Mouse (Mus musculus): ENCODE results near the gene C1rl.
A peak's percentile ranks its signal among the peaks of the same experiment; 100 is the strongest.
"Not testable (repeated sequence)": the region's sequence is repeated elsewhere in the genome, so short reads cannot be mapped to it uniquely, and the experiment has no call there.

The C1rl gene

GRCm38 (mm10) chr6:124492842-124493561, at the start of gene C1rl:
Gene C1rl, plus strand, starts transcription at chr6:124493113.
- peak; percentile 27 to 68 for DNase-seq

GRCm38 (mm10) chr6:124443338-124443737, 49.6 kb upstream of the C1rl start:
- DNase-seq = no peak

GRCm38 (mm10) chr6:124446024-124446423, 46.9 kb upstream of the C1rl start:
- no peak for DNase-seq

GRCm38 (mm10) chr6:124446459-124446858, 46.5 kb upstream of the C1rl start:
- no peak for DNase-seq

GRCm38 (mm10) chr6:124447356-124447755, 45.6 kb upstream of the C1rl start:
- no peak for DNase-seq

DNA sequence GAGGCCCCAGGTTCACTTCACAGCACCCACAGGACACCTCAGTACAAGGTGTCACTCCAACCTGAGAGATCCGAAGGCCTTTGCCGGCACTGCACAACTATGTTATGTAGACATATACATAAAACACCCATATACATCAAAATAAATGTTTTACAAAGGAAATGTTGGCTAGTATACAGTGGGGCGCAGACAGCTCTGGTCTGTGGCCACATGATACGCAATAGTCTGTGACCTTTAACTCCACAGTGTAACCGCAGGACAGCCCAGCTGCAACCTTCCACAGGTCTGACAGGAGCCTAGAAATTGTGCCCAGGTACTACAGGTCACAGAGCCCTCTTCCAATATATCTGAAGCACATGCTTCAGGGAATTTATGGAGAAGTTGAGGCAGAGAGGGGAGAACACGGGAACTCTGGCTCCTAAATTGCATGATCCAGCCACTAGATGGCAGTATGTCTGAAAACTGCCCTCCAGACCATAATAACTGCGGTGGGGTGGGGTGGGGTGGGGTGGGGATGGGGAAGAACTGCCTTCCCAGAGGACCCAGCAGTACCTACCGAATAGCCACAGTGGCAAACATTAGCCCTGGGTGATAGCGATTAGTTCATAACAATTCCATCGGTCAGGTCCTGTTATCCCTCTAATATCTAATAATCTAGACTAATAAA, 44.6 kb upstream of the C1rl start:
- DNase-seq = peak in 1 of 2 experiments; percentile 7

GRCm38 (mm10) chr6:124448959-124449667, 43.8 kb upstream of the C1rl start:
- DNase-seq = no peak

- DNase-seq = no peak
Measured at GRCm38 (mm10) chr6:124449668-124450383, 43.1 kb upstream of the C1rl start.

DNA sequence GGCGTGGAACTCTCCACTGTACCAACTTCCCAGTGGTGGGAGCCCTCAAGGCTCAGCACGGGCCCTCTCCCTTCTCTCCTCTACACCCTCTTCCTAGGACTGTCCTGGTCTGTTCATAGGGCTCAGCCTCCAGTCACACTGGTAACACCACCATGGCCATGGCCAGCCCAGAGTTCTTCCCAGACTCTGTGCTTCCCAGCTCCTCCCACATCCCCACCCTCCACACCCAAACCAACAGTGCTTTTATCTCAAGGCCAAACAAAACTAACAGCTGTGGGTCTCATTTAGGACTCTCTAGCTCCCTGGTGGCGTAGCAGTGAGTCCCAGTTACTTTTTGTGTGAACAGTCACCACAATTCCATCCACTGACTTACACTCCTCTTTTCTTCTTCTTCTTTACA, 40.9 kb upstream of the C1rl start:
- DNase-seq = no peak

- DNase-seq = no peak
Measured at GRCm38 (mm10) chr6:124453756-124454155, 39.2 kb upstream of the C1rl start.

DNA sequence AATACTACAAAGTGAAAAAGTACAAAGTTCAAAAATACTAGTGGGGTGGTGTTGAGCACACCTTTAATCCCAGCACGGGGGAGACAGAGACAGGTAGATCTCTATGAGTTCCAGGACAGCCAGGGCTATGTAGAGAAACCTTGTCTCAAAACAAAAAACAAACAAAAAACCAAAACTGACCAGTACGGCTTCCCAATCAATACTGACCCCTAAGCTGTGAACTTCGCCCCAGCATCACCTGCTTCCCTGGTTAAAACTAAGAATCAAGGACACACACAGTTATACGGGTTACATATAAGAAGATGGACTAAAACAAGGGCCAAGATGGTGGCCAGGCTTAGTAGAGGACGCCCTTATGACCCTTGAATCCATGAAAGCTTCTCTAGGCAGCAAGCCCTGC, 36.7 kb upstream of the C1rl start:
- no peak for DNase-seq

DNA sequence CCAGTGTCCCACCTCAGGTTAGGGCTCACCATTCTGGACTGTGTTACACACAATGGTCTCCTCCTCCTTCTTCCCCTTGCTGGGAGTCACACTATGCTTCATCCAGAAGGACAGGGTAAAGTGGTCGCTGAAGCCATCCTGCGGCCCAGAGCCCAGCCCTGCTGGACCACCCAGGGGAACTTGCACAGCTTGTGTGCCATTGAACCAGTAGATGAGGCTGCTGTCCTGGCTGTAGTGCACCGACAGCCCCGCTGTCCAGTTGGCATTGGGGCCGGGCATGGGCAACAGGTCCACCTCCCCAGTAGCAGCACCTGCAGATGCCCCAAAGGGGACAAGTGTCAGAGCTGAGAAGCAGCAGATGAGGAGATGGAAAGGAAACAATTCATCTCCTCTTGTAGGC, 35.1 kb upstream of the C1rl start:
- no peak for DNase-seq

DNA sequence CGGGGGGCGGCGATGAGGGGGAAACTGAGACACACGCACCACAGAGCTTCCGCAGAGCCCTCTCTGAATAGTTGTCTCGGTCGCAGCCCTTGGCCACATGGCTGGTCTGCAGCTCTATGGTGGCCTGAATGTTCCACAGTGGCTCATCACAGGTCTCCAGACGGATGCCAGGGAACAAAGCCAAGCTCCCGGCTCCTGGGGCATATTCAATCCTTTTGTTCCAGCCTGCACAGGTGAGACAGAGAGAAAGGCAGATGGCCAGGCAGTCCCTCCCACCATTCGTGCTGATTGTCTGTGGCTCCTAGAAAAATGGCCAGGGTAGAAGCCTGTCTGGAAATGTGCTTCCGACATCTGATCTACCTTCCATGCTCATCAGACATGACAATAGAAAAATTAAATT, 34.4 kb upstream of the C1rl start:
- no peak for DNase-seq

DNA sequence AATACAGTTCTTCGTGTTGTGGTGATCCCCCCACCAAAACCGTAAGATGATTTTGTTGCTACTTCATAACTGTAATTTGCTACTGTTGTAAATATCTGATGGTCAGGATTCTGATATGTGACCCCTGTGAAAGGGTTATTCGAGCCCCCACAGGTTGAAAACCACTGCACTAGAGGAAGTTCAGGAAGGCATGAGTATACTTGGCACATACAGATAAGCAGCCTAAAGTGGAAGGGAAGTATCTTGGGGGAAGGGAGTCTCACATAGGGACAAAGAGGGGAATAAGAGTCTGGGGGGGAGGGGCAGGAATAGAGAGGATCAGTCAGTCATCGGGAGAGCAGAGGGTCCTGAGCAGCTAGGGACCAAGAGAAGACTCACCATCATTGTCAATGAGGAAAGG, 33.5 kb upstream of the C1rl start:
- DNase-seq = no peak

GRCm38 (mm10) chr6:124463881-124464291, 29.0 kb upstream of the C1rl start:
- no peak for DNase-seq

- DNase-seq = peak; percentile 48 to 52
Measured at GRCm38 (mm10) chr6:124464305-124465271, 28.3 kb upstream of the C1rl start, which contains the start of gene Clstn3. Gene Clstn3, minus strand, starts transcription at chr6:124464794.

- no peak for DNase-seq
Measured at GRCm38 (mm10) chr6:124465299-124465698, 27.6 kb upstream of the C1rl start.

GRCm38 (mm10) chr6:124465729-124466128, 27.2 kb upstream of the C1rl start:
- no peak for DNase-seq

- no peak for DNase-seq
Measured at GRCm38 (mm10) chr6:124471121-124471520, 21.8 kb upstream of the C1rl start.

DNA sequence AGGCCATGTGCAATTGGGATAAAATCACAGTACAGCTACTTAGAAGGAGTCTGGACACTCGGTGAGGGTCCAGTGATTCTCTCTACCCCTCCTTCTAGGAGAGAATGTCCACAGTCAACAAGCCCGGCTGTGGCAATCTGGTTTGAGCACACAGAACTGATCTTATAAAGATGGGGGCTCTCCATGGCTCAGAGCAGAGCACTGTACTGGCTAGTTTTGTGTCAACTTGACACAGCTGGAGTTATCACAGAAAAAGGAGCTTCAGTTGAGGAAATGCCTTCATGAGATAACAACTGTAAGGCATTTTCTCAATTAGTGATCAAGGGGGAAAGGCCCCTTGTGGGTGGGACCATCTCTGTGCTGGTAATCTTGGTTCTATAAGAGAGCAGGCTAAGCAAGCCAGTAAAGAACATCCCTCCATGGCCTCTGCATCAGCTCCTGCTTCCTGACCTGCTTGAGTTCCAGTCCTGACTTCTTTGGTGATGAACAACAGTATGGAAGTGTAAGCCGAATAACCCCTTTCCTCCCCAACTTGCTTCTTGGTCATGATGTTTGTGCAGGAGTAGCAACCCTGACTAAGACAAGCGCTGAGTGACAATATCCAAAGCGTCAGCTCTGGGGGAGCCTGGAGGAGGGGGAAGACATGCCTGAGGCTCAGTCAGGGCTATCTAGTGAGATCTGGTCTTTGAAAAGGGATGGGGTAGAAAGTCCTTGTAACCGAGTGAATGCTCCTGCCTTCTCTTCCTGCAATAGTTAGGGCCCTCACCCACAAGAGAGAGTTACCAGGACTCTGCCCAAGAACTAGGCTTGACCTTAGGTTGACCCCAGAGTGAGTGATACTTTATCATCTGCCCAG, 20.9 kb upstream of the C1rl start:
- not testable (repeated sequence) for DNase-seq

DNA sequence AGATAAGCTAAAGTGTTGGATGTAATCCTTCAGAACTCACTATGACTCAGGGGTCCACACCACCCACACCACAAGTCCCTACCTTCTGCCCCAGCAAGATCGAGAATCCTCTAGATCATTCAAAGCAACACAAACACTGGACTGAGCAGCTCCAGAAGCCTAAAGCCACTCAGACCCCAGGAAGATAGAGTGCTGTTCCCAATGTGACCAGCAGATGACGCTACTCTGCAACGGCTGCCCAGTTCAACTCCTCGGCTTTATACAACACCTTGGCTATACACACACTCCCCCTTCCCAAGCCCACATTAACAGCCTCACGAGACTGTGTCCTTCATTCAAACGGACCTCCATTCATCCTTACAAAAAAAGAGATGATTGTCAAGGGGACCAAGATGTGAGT, 20.1 kb upstream of the C1rl start:
- DNase-seq = peak in 1 of 2 experiments; percentile 47

Data from spleen, adult 18-20 months (tissue).